Mouse (Mus musculus): ENCODE measurements around the gene Men1. TPM values are rescaled to one million over a fixed set of nuclear protein-coding genes. Genes with fewer than 3 reads are reported as not detected.

The Men1 gene
- polyA plus RNA-seq, 1 experiment from 2014 or later = 54.6 TPM

DNA sequence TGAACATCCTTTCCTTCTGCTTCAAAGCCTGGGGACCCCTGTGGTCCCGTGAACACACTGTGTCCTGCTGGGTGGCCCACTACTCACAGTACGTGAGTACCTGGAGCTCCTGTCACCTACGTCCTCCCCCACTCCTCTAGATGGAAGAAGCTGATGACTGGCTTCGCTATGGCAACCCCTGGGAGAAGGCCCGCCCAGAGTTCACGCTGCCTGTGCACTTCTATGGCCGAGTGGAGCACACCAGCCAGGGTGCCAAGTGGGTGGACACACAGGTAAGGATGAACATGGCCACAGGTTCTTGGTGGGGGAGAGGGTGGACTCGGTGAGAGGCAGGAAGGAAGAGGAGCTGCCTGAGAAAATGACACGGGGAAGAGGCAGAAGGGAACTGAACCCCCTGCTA, 51.5 kb downstream of the Men1 start:
- TF ChIP-seq CTCF (IDR thresholded peaks at IDR 0.05; ENCODE audit: low read depth) = no peak
- peaks cover 39% of the 10 kb centered on the region for H3K4me1 ChIP-seq (replicated peaks; ENCODE audit: insufficient read depth, low read length)
- H3K4me2 ChIP-seq (ENCODE audit: low read length) = no peak overlapping the region
- no peaks in the 10 kb centered on the region for H3K27me3 ChIP-seq (ENCODE audit: insufficient read depth, low read length)
- H3K9me3 ChIP-seq (replicated peaks; ENCODE audit: low read length) = no peaks in the 10 kb centered on the region
- no peaks in the 10 kb centered on the region for H3K36me3 ChIP-seq (ENCODE audit: insufficient read depth, low read length)
- no peak overlapping the region for H3K4me3 ChIP-seq (replicated peaks; ENCODE audit: low read depth, low read length)
- DNase-seq (ENCODE audit: low spot score) (no peak), ATAC-seq (replicated peaks; ENCODE audit: low FRiP score, low read depth) (no peak)
- H3K9ac ChIP-seq (ENCODE audit: low read depth, low read length) = no peak overlapping the region
- no peak overlapping the region for H3K27ac ChIP-seq
- WGBS = 63% methylated on average over 9 of the region's 9 CpGs

- H3K9ac ChIP-seq (ENCODE audit: low read depth, low read length) = no peak overlapping the region
- 81% methylated on average over 13 of the region's 13 CpGs for WGBS
- H3K9me3 ChIP-seq (replicated peaks; ENCODE audit: low read length) = no peaks in the 10 kb centered on the region
- H3K36me3 ChIP-seq (ENCODE audit: insufficient read depth, low read length) = 0 out of 2 replicates have a peak, but pooled peaks cover 3% of the 10 kb centered on the region
- no peak overlapping the region for H3K27ac ChIP-seq
- no peaks in the 10 kb centered on the region for H3K27me3 ChIP-seq (ENCODE audit: insufficient read depth, low read length)
- peak; percentile 39; the same call in 1 of the 2 replicates for TF ChIP-seq CTCF (IDR thresholded peaks at IDR 0.05; ENCODE audit: low read depth)
- H3K4me1 ChIP-seq (replicated peaks; ENCODE audit: insufficient read depth, low read length) = peaks cover 36% of the 10 kb centered on the region
- ATAC-seq (replicated peaks; ENCODE audit: low FRiP score, low read depth) (no peak), DNase-seq (ENCODE audit: low spot score) (no peak)
- no peak overlapping the region for H3K4me3 ChIP-seq (replicated peaks; ENCODE audit: low read depth, low read length)
- H3K4me2 ChIP-seq (ENCODE audit: low read length) = no peak overlapping the region
Measured at GRCm38 (mm10) chr19:6388006-6388405, 53.2 kb downstream of the Men1 start.

DNA sequence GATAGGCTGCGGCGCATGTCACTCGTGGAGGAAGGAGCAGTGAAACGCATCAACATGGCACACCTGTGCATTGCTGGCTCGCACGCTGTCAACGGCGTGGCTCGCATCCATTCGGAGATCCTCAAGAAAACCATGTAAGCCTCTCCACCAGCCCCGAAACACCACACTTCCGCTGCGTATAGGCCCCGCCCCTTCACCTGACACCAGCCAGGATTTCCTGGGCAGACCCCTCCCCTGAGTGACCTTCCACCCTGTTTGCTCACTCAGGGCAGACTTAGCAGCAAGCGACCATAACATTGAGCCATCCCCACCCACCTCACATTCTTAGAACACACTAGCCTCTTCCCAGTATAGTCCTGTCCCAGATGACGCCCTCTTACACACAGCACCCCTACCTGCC, 55.0 kb downstream of the Men1 start:
- 6% methylated on average over 16 of the region's 16 CpGs for WGBS
- ATAC-seq (replicated peaks; ENCODE audit: low FRiP score, low read depth) = 0 out of 2 replicates have a peak, but pooled peaks have one; percentile 31

DNA sequence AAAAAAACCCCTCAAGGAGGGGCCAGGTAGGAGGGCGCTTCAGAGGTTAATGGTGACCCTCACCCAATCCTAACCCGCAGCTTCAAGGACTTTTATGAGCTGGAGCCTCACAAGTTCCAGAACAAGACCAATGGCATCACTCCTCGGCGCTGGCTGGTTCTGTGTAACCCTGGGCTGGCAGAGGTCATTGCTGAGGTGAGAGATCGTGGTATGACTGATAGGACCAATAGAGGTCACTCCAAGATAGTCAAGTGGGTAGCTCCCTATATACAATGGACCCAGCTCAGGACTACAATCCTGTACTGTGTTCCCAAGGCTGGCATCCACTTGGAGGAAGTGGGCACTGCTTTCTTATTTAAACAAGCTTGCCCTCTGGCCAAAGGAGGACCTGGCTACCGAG, 55.5 kb downstream of the Men1 start:
- DNase-seq (ENCODE audit: low spot score) (no peak), ATAC-seq (replicated peaks; ENCODE audit: low FRiP score, low read depth) (no peak; the same call in 1 of the 2 replicates)
- WGBS = 57% methylated on average over 6 of the region's 6 CpGs
- no peak overlapping the region for H3K9ac ChIP-seq (ENCODE audit: low read depth, low read length)
- H3K9me3 ChIP-seq (replicated peaks; ENCODE audit: low read length) = no peaks in the 10 kb centered on the region
- no peaks in the 10 kb centered on the region for H3K27me3 ChIP-seq (ENCODE audit: insufficient read depth, low read length)
- no peak overlapping the region for H3K27ac ChIP-seq
- no peak for TF ChIP-seq CTCF (IDR thresholded peaks at IDR 0.05; ENCODE audit: low read depth)
- H3K4me2 ChIP-seq (ENCODE audit: low read length) = peak overlapping the region; percentile 42; the same call in 1 of the 2 replicates
- peaks cover 14% of the 10 kb centered on the region; the same call in 1 of the 2 replicates for H3K4me1 ChIP-seq (replicated peaks; ENCODE audit: insufficient read depth, low read length)
- no peak overlapping the region for H3K4me3 ChIP-seq (replicated peaks; ENCODE audit: low read depth, low read length)
- H3K36me3 ChIP-seq (ENCODE audit: insufficient read depth, low read length) = 0 out of 2 replicates have a peak, but pooled peaks cover 3% of the 10 kb centered on the region

More for the DNA sequence above, 55.0 kb downstream of the Men1 start:
- H3K9ac ChIP-seq (ENCODE audit: low read depth, low read length) = peak overlapping the region; percentile 20; the same call in 1 of the 2 replicates
- no peaks in the 10 kb centered on the region for H3K9me3 ChIP-seq (replicated peaks; ENCODE audit: low read length)
- H3K4me2 ChIP-seq (ENCODE audit: low read length) = peak overlapping the region; percentile 42
- H3K4me3 ChIP-seq (replicated peaks; ENCODE audit: low read depth, low read length) = peak overlapping the region; percentile 6
- DNase-seq (ENCODE audit: low spot score) = peak; percentile 36
- H3K27me3 ChIP-seq (ENCODE audit: insufficient read depth, low read length) = no peaks in the 10 kb centered on the region
- TF ChIP-seq CTCF (IDR thresholded peaks at IDR 0.05; ENCODE audit: low read depth) = no peak
- H3K27ac ChIP-seq = no peak overlapping the region
- peaks cover 19% of the 10 kb centered on the region; the same call in 1 of the 2 replicates for H3K4me1 ChIP-seq (replicated peaks; ENCODE audit: insufficient read depth, low read length)
- 0 out of 2 replicates have a peak, but pooled peaks cover 3% of the 10 kb centered on the region for H3K36me3 ChIP-seq (ENCODE audit: insufficient read depth, low read length)

Small RNA genes within 50 kb of the gene (microRNA-seq; reads per million reads assigned to microRNA genes)
- not detected for gene Mir6989

Other genes starting within 250 kb of the Men1 start
- gene Cdca5, start 250.0 kb upstream of the Men1 start, polyA plus RNA-seq (2015; fragmentation: Nextera tagmentation; extraction: Ambion mirVana) = 16.1 and 19.4 TPM in 2 replicates
- gene AC131692.1, start 240.6 kb upstream of the Men1 start, polyA plus RNA-seq (2015; fragmentation: Nextera tagmentation; extraction: Ambion mirVana) = 0.17 TPM in 1 of 2 replicates, not detected in the other
- gene Naaladl1, start 229.2 kb upstream of the Men1 start, polyA plus RNA-seq (2015; fragmentation: Nextera tagmentation; extraction: Ambion mirVana) = 0.17 TPM in 2 replicates
- 32.0 and 35.9 TPM in 2 replicates for gene Sac3d1, start 216.3 kb upstream of the Men1 start, polyA plus RNA-seq (2015; fragmentation: Nextera tagmentation; extraction: Ambion mirVana)
- 26.5 and 30.0 TPM in 2 replicates for gene Snx15, start 206.7 kb upstream of the Men1 start, polyA plus RNA-seq (2015; fragmentation: Nextera tagmentation; extraction: Ambion mirVana)
- gene Batf2, start 194.0 kb upstream of the Men1 start, polyA plus RNA-seq (2015; fragmentation: Nextera tagmentation; extraction: Ambion mirVana) = 0.38 and 0.49 TPM in 2 replicates
- 96.1 and 103 TPM in 2 replicates for gene Arl2, start 193.4 kb upstream of the Men1 start, polyA plus RNA-seq (2015; fragmentation: Nextera tagmentation; extraction: Ambion mirVana)
- gene Majin, start 150.6 kb upstream of the Men1 start, polyA plus RNA-seq (2015; fragmentation: Nextera tagmentation; extraction: Ambion mirVana) = not detected in 2 replicates
- gene Gpha2, start 108.6 kb upstream of the Men1 start, polyA plus RNA-seq (2015; fragmentation: Nextera tagmentation; extraction: Ambion mirVana) = 1.6 and 2.1 TPM in 2 replicates
- gene Ppp2r5b, start 99.1 kb upstream of the Men1 start, polyA plus RNA-seq (2015; fragmentation: Nextera tagmentation; extraction: Ambion mirVana) = 19.9 and 20.4 TPM in 2 replicates
- gene Atg2a, start 93.3 kb upstream of the Men1 start, polyA plus RNA-seq (2015; fragmentation: Nextera tagmentation; extraction: Ambion mirVana) = 7.0 and 7.8 TPM in 2 replicates
- gene Ehd1, start 58.3 kb upstream of the Men1 start, polyA plus RNA-seq (2015; fragmentation: Nextera tagmentation; extraction: Ambion mirVana) = 64.2 and 73.4 TPM in 2 replicates
- 1.0 TPM in 2 replicates for gene Cdc42bpg, start 28.5 kb upstream of the Men1 start, polyA plus RNA-seq (2015; fragmentation: Nextera tagmentation; extraction: Ambion mirVana)
- 12.2 and 13.5 TPM in 2 replicates for gene Map4k2, start 6.2 kb downstream of the Men1 start, polyA plus RNA-seq (2015; fragmentation: Nextera tagmentation; extraction: Ambion mirVana)
- 91.1 and 97.2 TPM in 2 replicates for gene Sf1, start 28.7 kb downstream of the Men1 start, polyA plus RNA-seq (2015; fragmentation: Nextera tagmentation; extraction: Ambion mirVana)
- gene Pygm, start 49.4 kb downstream of the Men1 start, polyA plus RNA-seq (2015; fragmentation: Nextera tagmentation; extraction: Ambion mirVana) = 24.5 and 25.8 TPM in 2 replicates
- 97.5 and 116 TPM in 2 replicates for gene Rasgrp2, start 64.4 kb downstream of the Men1 start, polyA plus RNA-seq (2015; fragmentation: Nextera tagmentation; extraction: Ambion mirVana)
- 5.9 and 6.7 TPM in 2 replicates for gene Nrxn2, start 83.8 kb downstream of the Men1 start, polyA plus RNA-seq (2015; fragmentation: Nextera tagmentation; extraction: Ambion mirVana)
- gene Slc22a12, start 208.1 kb downstream of the Men1 start, polyA plus RNA-seq (2015; fragmentation: Nextera tagmentation; extraction: Ambion mirVana) = 21.8 and 31.4 TPM in 2 replicates

Measured in kidney, postnatal 0 days (tissue).